Mouse (Mus musculus) adrenal gland, postnatal 4 days (tissue): ENCODE measurements around the gene Oaf. TPM values are rescaled to one million over a fixed set of nuclear protein-coding genes. Genes with fewer than 3 reads are reported as not detected.

Experiments
- DNase-seq, 2 experiments: peaks; one replicate each; pipeline ENCODE4 v3.0.0; 2021 to 2022; ENCODE audit warnings: low spot score in 2 of 2, mixed read lengths in 2 of 2
- total RNA-seq, 2 experiments: library from RNA; stranded (reverse); gene quantifications; 2 replicates each; pipeline ENCODE4 v1.2.3; 2021

The Oaf gene
- total RNA-seq, 2 experiments from 2014 or later: 31.6 to 32.2 TPM

- DNase-seq: no peak
Measured at GRCm38 (mm10) chr9:43245801-43246570, 6.3 kb upstream of the Oaf start.

DNA sequence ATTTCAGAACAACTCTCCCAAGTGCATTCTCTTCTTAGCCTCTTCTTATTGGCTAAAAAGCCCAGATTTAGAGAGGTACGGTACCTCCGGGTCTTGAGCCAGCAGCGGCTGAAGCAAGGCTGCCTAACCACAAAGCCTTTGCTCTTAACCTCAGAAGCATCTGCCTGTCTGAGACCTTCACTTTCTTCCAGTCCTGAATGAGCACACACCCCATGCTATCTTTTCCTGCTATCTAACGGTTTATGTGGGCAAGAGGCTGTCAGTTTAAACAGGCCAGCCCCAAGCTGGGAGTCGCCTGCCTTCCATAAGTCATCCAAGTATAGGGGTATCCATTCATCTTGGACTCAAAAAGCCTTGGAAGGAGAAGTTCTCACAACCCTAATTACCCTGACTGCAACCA lies 2.7 kb upstream of the Oaf start:
- DNase-seq: no peak

DNA sequence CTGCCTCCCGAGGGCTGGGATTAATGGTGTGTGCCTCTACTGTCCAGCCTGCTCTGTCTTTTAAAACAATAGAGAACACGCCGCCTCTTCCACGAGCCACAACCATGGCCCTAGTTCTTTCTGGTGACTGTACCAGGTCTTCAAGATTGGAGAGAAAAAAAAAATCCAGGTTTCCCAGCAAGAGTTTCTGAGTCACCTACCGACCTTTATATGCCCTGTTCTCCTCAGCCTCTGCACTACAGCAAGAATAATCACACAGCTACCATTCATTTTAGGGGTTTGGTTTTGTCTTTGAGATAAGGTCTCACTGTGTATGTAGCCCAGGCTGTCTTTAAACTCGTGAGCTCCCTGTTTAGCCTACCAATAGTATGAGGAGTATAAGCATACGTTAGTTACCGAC lies 2.3 kb upstream of the Oaf start:
- no peak for DNase-seq

DNA sequence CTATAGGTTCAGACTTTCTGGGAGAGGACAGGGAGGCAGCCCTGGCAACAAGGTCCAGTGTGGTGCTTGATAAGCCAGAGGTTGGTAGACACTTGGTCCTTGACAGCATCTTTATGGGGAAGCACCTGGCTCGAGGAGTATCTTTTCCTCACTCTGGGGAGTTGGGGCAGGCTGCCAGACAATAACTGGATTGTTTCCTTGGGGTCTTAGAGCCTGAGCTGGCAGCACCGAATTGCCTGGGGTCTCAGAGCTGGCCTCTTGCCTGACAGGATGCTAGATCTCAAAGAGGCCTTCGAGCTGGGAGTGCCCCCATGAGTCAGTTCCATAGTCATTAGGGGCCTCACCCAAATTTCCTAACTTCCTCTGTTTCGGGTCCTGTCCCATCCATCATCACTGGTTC lies 1.6 kb upstream of the Oaf start:
- DNase-seq: no peak

- no peak for DNase-seq
Measured at GRCm38 (mm10) chr9:43240594-43240900, 836 bp upstream of the Oaf start.

- DNase-seq: no peak
Measured at GRCm38 (mm10) chr9:43238631-43239545, 823 bp downstream of the Oaf start.

DNA sequence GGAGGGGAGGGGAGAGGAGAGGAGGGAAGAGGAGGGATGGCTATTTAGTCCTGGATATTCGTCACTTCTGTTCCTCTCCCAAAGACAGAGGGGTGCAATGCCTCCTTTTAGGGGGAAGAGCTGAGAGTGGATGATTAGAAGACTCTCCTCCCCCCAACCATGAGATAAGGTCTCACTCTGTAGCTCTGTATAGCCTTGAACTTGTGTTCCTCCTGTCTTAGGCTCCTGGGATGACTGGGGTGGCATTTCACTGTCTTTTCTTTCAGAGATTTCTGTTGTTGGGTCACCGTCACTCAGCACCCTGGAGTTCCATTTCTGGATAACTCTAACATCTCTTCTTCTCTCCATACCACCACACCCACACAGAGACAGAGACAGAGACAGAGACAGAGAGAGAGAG lies 1.5 kb downstream of the Oaf start:
- DNase-seq: no peak

- DNase-seq: no peak
Measured at GRCm38 (mm10) chr9:43237111-43237775, 2.5 kb downstream of the Oaf start.

DNA sequence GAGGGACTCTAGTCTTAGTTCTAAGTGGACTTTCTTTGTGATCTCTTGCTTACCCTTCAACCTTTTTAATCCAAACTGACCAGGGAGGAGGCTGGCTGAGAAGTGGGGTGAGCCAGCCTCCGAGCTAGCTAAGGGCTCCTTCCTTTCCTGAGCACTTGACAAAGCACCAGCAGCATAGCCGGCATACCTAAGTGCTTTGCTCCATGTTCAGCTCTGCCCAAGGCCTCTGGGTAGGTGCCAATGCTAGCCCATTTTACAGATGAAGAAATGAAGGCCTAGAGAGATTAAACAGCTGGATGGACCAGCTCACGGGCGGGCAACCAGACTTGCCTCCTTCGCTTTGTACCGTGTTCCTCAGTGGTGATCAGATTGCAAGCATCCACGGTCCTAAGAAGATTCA lies 3.1 kb downstream of the Oaf start:
- no peak for DNase-seq

DNA sequence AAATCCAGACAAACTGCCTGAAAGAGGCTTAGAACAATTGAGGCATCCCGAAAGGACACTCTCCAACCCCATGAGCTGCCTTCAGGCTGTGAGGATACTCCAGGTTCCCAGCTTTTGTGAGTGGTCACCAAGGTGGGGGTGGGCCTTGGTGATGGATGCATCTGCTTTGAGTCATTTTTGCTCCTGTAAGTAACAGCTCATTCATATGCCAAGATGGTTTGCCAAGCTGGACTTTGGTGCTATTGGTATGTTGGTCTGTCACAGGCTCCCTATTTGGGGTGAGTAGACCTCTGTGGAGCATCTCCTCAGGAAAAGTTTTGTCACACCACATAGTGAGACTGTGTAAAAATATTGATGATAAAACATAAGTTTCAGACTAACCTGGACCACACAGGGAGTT lies 3.6 kb downstream of the Oaf start:
- DNase-seq: no peak

- DNase-seq: no peak
Measured at GRCm38 (mm10) chr9:43235336-43235735, 4.4 kb downstream of the Oaf start.

DNA sequence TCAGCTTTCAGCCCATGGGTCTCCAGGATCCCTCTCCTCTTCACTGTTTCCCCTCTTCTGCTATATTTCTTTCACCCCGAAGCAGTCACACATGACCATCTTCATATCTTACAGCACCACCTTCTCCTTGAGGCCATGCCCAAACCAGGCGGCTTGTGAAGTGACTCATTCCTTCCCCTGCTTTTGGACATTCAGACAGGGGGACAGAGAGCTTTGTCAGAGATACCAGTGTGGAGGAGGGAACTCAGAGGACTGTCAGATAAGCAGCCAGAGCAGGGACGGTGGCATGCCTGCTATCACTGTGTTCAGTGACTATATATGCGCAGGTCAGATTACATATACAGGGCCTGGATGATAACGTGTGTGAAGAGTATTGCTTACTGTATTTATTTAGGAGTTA lies 5.2 kb downstream of the Oaf start:
- DNase-seq: no peak

- no peak for DNase-seq
Measured at GRCm38 (mm10) chr9:43233515-43233914, 6.2 kb downstream of the Oaf start.

DNA sequence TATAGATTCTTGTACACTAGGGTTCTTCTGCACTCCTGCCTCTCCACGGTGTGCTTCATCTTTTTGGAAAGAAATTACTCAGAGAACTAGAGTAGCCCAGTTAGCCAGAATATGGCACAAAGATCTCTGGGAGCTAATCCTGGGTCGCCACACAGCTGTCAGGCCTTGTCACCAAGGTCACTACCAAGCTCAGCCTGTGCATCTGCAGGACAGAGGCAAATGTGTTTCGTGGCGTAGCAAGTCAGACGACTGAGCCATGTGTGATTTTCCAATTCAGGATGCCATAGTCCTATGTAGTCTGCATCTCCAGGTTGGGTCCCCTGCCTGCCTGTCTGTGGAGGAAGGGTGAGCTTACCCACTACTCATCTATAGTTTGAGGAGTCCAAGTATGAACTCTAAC lies 6.7 kb downstream of the Oaf start:
- no peak for DNase-seq

- DNase-seq: no peak
Measured at GRCm38 (mm10) chr9:43232286-43232685, 7.4 kb downstream of the Oaf start.

DNA sequence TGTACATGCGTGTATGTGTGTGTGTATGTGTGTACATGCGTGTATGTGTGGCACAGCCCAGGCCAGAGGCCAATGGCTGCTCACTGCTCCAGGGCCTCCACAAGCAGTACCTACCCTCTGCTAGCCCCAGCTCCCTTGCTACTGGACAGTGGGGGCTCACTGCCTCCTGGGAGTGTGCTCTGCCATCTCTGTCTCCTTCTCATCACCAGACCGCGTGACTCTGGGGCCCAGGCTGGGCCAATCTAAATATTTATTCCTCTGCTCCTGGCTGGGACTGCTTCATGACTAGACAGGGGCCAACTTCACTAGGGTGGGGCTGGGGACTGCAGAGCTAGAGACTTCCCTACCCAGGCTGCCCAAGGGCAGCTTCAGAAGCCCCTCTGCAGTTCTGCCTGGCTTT lies 7.9 kb downstream of the Oaf start:
- no peak for DNase-seq

DNA sequence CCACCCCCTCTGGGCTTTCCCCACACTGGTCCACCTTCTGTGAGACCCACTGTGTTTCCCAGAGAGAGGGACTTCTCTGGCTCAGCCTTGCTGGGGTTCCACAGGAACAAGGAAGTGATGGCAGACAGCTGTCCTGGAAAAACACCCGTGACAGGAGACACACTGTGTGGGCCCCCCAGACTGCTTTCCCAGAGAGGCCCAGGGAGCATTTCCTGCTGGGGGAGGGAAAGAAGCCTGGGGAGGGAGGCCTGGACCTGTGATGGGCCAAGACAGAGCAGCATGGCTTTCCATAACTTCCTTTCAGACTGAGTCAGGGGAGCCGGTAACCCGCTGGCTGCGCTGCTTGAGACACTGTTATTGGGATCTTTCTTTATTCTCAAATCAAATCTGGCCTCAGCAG lies 8.8 kb downstream of the Oaf start:
- no peak for DNase-seq

DNA sequence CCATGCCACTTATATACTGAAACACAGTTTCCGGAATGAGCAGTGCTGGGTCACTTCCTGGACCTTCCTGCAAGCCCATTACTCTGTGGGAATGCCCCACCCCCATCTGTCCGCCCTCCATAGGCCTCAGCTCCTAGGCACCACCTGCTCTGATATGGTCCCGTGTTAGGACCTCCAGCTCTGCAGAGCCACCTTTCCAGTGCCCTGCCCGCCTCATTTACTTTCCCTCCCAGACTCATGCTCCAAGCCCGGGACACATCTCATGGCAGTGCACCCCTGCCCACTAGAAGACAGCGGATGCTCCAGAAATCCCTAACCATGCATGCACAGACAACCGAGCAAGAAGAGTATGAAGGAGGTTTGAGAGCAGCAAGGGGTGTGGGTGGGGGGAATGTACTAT lies 9.7 kb downstream of the Oaf start:
- DNase-seq: no peak

- no peak for DNase-seq
Measured at GRCm38 (mm10) chr9:43229398-43229895, 10.3 kb downstream of the Oaf start.

- DNase-seq: no peak
Measured at GRCm38 (mm10) chr9:43228745-43229144, 11.0 kb downstream of the Oaf start.

GRCm38 (mm10) chr9:43227626-43228025 lies 12.1 kb downstream of the Oaf start:
- DNase-seq: no peak

GRCm38 (mm10) chr9:43226573-43227160 lies 13.0 kb downstream of the Oaf start:
- no peak for DNase-seq
